ENCODE assay signal across 28 mouse cellular contexts in the genomic region with DNA sequence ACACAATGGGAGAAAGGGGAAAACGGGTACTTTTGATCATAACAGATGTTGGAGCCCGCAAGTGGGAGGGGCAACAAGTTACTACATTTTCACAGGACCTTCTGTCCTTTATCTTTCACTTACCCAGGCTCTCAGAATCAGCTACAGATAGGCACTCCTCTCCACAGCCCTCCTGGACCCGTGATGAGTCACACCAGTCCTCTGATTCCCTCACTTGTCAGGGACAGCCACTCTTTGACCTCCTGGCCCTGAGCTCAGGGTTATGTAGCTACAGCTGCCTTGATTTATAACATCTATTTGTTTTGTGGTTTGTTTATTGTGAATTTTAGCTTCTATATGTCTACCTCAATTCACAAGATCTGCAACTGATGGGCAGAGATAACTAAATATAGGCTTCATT.
DNase-seq lines count a peak whose midpoint lies in the region; ATAC-seq lines count a peak whose summit lies in the region.
"Had no signal": no experiment of that assay in that cellular context is flagged by ENCODE, and none has a peak within 500 bp of the region (broad histone marks: within the 10 kb centered on the region; RNA-seq: fewer than 3 reads in every experiment).

No protein-coding gene starts in this region.

- no peaks in the 10 kb centered on the region for H3K9me3 ChIP-seq in hindbrain, embryonic 16.5 days (ENCODE audit: control insufficient read depth, low read length)
- H3K9me3 ChIP-seq: forebrain, embryonic 10.5 days; forebrain, embryonic 13.5 days; heart, embryonic 12.5 days; heart, embryonic 15.5 days; hindbrain, embryonic 10.5 days; hindbrain, embryonic 13.5 days had no signal

- no peak overlapping the region for H3K4me2 ChIP-seq in hindbrain, embryonic 16.5 days (ENCODE audit: low read length)
- H3K4me2 ChIP-seq: forebrain, embryonic 13.5 days; heart, embryonic 12.5 days; heart, embryonic 15.5 days; hindbrain, embryonic 13.5 days had no signal

- whole genome bisulfite sequencing in hindbrain, embryonic 16.5 days: 63% methylated on average over 3 of the region's 3 CpGs

- H3K27ac ChIP-seq in hindbrain, embryonic 16.5 days (ENCODE audit: low read depth, low read length): no peak overlapping the region
- H3K27ac ChIP-seq: forebrain, embryonic 10.5 days; forebrain, embryonic 13.5 days; gastrocnemius, adult 2 months; heart, embryonic 15.5 days; hindbrain, embryonic 10.5 days; hindbrain, embryonic 13.5 days; hindbrain, postnatal 0 days had no signal

- no peaks in the 10 kb centered on the region for H3K4me1 ChIP-seq in hindbrain, embryonic 16.5 days (ENCODE audit: control insufficient read depth, insufficient read depth, low read depth, low read length)
- H3K4me1 ChIP-seq: forebrain, embryonic 10.5 days; forebrain, embryonic 13.5 days; heart, embryonic 12.5 days; heart, embryonic 15.5 days; hindbrain, embryonic 10.5 days; hindbrain, embryonic 13.5 days had no signal

- no peak for ATAC-seq in hindbrain, embryonic 16.5 days
- ATAC-seq: forebrain, embryonic 13.5 days; forebrain, embryonic 16.5 days; hindbrain, postnatal 0 days; inflammation-experienced regulatory T-cells, adult 6 months; intestine, embryonic 16.5 days; Patski had no signal

- peak; percentile 4 for DNase-seq in embryo, embryonic 10.5 days (ENCODE audit: low spot score)
- no peak for DNase-seq in embryo, embryonic 9.5 days (ENCODE audit: extremely low spot score)
- peak; percentile 86 for DNase-seq in adrenal gland, adult 2 months
- DNase-seq in adrenal gland, postnatal 14 days: peak; percentile 73
- DNase-seq in cerebellum, postnatal 14 days: no peak
- no peak for DNase-seq in layer of hippocampus, postnatal 25 days (ENCODE audit: extremely low spot score in 1 of 2, low spot score in 1 of 2)
- DNase-seq: B cell, adult 2 months; embryo, embryonic 11 days; gastrocnemius, adult 2 months; gastrocnemius, postnatal 14 days; heart, adult 18-20 months; heart, postnatal 10 days; heart, postnatal 36 days; kidney, adult 18-20 months had no signal

- no peak overlapping the region for H3K4me3 ChIP-seq in hindbrain, embryonic 16.5 days (ENCODE audit: low read length)
- H3K4me3 ChIP-seq: forebrain, embryonic 10.5 days; forebrain, embryonic 13.5 days; gastrocnemius, adult 2 months; heart, embryonic 12.5 days; heart, embryonic 15.5 days; hindbrain, embryonic 10.5 days; hindbrain, embryonic 13.5 days had no signal

- no peak overlapping the region for H3K9ac ChIP-seq in hindbrain, embryonic 16.5 days (ENCODE audit: low read depth, low read length)
- H3K9ac ChIP-seq: forebrain, embryonic 13.5 days; heart, embryonic 12.5 days; heart, embryonic 15.5 days; hindbrain, embryonic 13.5 days had no signal

- no peaks in the 10 kb centered on the region for H3K36me3 ChIP-seq in hindbrain, embryonic 16.5 days (ENCODE audit: control insufficient read depth, insufficient read depth, low read length)
- H3K36me3 ChIP-seq: forebrain, embryonic 10.5 days; G1E; heart, embryonic 12.5 days; heart, embryonic 15.5 days; hindbrain, embryonic 10.5 days; hindbrain, embryonic 13.5 days had no signal

- no peaks in the 10 kb centered on the region for H3K27me3 ChIP-seq in hindbrain, embryonic 16.5 days (replicated peaks; ENCODE audit: control insufficient read depth, insufficient read depth, low read length)
- H3K27me3 ChIP-seq: CH12.LX; forebrain, embryonic 13.5 days; heart, embryonic 12.5 days; heart, embryonic 15.5 days; hindbrain, embryonic 13.5 days had no signal

Comparison
In these comparisons a context has a peak if more than half of its experiments do, and no peak if none do; other contexts are left out.
1. DNase-seq: peak in embryo, embryonic 10.5 days (single experiment), adrenal gland, adult 2 months (single experiment) and adrenal gland, postnatal 14 days (single experiment); none in embryo, embryonic 9.5 days (single experiment), cerebellum, postnatal 14 days (0 of 2) and layer of hippocampus, postnatal 25 days (0 of 2).